Mouse (Mus musculus) B cell, adult 2 months (primary cell): ENCODE measurements around the gene Bckdk.
"Not testable (repeated sequence)": the region's sequence is repeated elsewhere in the genome, so short reads cannot be mapped to it uniquely, and the experiment has no call there.

ENCODE experiments used
- DNase-seq, 2 experiments: peaks; one replicate each; pipeline ENCODE4 v3.0.0; 2022

Gene Bckdk

DNA sequence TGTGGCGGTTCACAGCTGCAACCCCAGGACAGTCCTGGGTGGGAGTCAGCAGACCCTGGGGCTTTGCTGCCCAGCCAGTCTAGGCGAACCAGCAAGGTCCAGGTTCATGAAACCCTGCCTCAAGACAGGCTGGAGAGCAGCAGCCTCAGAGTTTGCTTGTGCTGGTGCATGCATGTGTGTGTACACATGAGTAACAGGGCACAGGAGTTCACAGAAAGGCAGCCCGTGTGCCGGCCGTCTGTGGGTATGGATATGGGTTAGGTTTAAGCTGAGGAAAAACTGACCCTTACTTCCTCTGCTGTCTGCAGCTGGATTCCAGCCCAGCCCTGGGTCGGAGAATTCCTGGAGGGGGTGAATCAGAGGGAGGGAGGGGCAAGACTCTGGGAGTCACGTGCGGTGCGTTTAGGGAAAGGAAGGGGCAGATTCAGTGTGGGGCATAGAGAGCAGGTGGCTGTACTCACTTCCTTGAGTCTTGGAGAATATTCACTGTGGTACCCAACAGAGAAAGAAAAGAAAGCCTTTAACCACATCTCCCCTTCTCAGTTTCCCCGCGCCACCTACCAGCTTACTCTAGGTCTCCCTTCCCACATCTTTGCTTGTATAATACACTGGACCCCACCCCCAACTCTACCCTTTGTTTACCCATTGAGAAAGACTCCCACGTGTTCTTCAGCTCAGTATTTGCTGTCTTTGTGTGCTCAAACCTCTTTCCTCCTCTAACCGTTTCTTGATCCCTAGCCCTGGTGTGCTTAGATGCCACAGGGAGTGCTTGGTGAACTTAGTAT is 27.7 kb downstream of the Bckdk start:
- DNase-seq = no peak

DNA sequence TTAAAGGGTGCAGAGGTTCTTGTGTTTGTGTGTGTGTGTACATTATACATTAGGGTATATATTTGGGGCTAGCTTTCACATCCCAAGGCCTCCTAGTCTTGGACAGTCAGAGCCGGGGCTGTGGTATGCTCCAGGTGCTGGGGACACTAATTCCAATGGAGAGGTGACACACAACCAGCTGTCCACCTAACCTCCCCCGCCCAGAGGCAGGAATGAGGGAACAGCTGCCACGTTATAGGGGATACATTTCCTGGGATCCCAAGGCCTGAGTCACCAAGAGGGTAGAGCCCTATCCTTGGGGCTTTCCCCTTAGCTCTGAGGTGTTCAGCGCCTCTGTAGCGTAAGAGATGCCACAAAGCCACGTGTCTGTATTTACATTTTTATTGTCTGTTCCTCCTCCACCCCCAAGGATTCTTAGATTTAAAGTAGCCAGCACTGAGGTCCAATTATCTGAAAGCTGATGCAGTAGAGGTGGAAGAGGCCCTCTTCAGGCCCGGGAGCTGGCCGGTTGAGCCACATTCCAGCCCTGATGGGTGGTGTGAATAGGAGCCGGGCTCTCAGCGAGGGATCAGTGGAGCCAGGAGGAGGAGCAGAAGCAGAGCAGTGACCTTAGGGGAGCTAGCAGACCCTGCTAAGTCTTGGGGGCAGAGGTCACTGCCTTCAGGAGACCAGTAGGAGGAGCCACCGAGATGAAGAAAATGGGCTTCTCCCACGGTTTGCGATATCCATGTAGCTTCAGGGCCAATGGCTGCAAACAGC is 28.6 kb downstream of the Bckdk start:
- DNase-seq = no peak

DNA sequence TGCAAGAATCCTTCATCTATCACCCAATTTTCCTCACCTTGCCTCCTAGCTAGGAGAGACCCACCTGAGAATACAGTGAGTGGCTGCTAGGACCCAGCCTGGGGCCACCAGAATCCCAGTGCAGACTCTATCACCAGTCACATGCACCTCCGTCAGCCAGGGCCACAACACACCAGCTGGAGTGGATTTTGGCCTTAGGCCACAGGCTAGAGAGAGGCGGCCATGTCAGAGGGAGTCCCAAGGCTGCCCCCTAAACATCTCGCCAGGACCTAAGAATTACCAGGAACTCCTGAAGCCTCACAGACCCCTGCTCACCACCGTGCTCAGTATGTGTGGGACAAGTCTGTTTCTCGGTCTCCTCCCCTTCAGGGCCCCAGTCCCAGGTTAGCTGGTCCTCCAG is 30.2 kb downstream of the Bckdk start:
- DNase-seq = no peak

DNA sequence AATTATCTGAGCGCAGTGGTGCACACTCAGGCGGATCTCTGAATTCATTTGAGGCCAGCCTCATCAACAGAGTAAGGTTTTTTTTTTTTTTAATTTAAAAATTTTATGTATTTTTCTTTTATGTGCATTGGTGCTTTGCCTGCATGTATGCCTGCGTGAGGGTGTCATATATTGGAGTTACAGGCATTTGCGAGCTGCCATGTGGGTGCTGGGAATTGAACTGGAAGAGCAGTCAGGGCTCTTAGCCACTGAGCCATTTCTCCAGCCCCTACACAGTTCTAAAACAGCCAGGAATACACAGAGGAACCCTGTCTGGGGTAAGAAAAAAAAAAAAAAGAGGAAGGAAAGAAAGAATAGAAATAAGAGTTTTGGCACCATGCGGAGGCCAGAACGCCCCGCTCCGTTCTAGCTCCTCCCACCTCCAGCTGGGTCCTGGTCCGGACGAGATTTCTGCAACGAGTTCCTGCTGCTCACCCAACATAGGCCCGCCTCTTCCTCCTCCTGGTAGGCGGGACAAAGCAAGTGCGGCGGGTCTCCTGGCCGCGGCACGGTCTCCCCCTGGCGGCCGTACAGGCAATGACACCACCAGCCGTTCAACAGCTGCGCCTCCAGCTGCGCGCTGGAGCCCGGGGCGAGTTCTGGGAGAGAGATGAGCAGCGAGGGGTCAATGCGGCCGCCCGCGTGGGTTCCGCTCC is 31.3 kb downstream of the Bckdk start:
- peak; percentile 97 for DNase-seq

DNA sequence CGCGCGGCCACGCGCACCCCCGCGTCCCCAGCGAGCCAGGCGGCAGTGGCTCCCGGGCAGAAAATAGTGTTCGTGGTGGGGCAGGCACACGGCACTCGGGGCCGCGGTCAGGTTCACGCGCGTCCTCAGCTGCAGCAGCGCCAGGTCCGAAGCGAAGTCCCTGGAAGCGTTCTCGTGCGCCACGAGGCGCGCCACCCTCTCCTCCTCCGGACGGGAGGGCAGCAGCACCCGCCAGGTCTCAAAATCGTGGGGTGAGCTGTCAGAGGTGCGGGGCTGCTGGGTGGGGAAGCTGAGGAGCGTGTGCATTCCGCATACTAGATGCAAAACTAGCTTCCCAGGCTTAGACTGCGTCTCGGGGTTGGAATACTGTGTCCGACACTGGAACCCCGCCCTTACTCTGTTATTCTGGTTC is 31.9 kb downstream of the Bckdk start:
- no peak for DNase-seq

DNA sequence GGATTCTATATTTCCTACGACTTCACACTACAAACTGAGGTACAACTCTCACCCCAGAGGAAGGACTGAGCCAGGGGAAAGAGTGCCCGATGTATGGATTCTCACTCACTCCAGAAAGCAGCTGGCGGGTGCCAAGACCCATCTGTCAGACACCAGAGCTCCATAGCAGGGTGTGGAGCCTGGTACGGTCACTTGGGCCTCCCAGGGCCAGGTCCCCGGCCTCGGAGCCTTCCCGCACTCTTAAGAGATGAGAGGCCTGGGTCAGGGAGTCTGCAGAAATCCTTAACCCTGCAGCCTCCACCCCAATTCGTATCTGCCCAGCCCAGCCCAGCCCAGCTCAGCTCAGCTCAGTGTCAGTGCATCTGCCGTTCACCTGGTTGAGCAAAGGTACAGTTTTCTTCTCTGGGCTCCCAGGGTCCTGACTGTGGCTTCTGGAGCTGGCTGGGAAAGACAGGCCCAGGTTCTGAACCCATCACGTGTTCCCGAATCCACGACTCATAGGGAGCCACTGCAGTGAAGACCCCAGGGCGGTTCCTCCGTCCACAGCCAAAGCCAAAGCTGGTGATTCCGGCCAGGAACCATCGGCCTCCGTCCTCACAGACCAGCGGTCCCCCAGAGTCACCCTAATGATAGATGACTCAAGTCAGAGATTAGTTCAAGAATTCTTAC is 32.5 kb downstream of the Bckdk start:
- no peak for DNase-seq

DNA sequence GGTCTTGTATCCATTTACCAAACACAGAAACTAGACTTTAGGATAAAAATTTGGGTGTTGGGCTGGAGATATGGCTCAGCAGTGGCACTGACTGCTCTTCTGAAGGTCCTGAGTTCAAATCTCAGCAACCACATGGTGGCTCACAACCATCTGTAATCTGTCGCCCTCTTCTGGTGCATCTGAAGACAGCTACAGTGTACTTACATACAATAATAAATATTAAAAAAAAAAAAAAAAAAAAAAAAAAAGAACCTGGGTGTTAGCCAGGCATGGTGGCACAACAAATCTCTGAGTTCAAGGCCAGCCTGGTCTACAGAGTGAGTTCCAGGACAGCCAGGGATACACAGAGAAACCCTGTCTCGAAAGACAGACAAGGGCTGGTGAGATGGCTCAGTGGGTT is 38.2 kb downstream of the Bckdk start:
- DNase-seq = not testable (repeated sequence)

DNA sequence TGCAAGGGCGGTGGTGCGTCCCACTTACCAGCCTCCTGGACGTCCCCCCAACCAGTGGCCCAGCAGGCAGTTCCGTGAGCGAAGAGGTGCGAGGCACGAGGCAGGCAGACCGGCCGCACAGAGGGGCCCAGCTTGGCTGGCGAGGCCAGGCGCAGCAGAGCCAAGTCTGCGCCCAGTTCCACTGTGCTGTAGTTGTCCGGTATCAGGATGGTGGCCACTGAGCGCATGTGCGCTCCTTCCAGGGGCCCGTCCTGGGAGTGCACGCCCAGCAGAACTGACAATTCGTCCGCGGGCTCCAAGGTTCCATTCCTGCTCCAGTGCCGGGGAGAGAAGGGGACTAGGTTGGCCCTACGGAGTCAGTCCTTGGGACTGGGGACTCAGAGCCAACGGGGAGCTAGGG is 40.7 kb downstream of the Bckdk start:
- DNase-seq = no peak

DNA sequence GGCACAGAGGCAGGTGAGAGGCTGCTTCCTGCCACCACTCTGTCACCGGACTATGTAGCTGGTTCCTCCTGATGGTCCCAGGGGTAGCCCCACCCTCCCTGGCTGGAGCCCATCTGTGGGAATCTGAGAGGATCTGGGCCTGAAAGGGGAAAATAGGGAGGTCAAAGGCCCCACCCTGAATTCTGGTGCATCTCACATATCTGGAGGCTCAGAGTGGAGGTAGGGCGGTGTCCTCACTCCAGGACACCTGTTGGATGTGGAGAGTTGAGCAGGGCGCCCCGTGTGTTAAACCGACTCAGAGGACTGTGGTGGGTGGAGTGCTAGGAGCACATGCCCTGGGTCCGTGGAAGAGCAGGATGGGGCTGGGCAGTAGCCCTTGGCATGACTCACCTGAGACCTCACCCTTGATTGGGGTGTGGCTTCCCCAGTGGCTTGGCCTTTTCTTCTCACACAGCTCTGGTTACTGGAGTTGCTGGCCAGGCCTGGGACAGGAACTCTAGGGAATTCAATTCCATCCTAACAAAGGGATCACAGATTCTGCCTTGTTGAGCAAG is 42.7 kb downstream of the Bckdk start, which contains the start of gene Prss36:
TSS of gene Prss36 (minus strand) at position 256 of the 554 bp plus-strand sequence.
- no peak for DNase-seq

DNA sequence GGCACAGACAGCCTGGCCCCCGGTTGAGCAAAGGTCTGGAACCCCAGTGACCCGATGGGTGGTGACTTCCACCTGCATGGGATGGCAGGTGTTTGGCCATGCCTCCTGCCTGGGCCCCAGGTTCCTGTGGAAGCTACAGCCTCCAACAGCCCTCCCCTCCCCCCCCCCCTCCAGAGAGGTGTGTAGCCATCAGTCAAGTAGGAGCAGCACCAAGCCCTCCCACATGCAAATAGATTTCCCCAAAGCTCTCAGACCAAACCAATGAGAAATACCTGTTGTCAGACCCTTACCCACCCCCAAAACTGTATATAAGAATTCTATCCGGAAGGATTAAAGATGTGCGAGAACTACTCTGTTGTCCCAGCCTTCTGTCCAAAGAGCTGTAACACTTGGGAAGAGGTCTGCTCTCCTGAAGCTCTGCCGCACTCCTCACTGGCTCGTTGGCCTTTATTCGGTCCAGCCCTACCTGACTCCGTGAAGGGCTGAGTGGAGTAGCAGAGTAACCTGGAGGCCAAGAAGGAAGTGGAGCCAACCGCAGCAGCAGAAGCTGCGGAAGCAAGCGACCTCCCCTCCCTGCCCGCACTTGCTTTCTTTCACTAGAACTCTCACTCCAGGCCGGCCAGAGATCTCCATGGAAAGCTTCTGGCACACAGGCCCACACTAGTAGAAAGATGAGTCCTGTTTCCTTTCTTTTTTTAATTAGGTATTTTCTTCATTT is 49.1 kb downstream of the Bckdk start:
- no peak for DNase-seq

DNA sequence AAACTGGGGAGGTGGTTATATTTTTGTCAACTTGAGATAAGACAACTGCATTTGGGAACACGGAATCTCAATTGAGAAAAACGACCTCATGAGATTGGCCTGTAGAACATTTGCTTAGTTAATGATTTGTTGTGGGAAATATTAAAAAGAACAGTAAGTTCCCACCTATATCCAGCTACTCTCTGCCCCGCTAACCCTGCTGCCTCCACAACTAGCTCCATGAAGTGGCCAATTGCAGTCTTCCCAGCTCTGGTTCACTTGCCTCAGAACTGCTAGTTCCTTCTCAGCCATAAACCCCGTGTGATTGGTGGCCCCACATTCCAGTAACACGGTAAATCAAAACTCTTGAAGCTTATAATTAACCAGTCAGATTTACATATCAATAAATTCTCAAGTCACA is 55.5 kb downstream of the Bckdk start:
- no peak for DNase-seq
